Mouse (Mus musculus): ENCODE measurements around the gene Prdm1.

The Prdm1 gene

DNA sequence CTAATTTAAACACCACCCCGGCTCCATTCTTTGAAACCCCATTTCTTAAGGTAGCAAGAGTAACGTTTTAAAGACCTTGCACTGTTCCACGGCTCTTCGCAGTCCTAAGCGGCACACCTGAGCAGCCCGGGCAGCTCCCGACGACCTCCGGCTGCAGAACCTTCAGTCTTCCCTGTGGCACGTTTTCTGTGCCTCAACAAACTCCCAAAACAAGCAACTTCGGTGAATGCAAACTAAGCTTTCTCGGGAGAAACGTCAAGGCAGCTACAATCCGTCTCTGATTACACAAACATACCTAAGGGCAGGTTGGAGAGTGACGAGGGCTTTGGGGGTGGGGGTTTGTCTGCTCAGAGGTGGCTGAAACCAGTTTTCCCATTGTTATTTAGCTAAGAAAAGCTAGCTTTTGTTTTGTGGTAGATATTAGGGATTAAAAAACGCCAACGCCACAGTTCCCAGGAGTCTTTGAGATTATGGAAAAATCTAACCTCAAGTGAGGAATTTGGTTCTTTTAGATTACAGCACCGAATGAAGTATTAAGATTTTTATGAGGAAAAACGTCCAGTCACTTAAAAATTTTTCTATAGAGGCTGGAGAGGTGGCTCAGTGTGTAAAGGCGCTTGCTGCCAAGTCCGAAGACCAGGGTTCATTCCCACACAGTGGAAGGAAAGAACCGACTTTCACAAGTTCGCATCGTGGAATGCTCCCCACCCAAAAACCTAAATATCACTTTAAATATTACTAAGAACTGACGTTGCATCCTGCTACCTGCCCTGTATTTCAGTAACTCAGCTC, at the start of gene Prdm1:
Prdm1 (minus strand) TSS at position 211 of the 792 bp plus-strand sequence.
- DNase-seq (ENCODE audit: low spot score in 2 of 2) = no peak

- DNase-seq (ENCODE audit: low spot score in 2 of 2) = no peak
Observed at GRCm38 (mm10) chr10:44565971-44566370, 37.7 kb upstream of the Prdm1 start.

GRCm38 (mm10) chr10:44565109-44565508, 36.8 kb upstream of the Prdm1 start:
- DNase-seq (ENCODE audit: low spot score in 2 of 2) = no peak

- no peak for DNase-seq (ENCODE audit: low spot score in 2 of 2)
Observed at GRCm38 (mm10) chr10:44556845-44557244, 28.5 kb upstream of the Prdm1 start.

- no peak for DNase-seq (ENCODE audit: low spot score in 2 of 2)
Observed at GRCm38 (mm10) chr10:44555317-44555716, 27.0 kb upstream of the Prdm1 start.

- DNase-seq (ENCODE audit: low spot score in 2 of 2) = no peak
Observed at GRCm38 (mm10) chr10:44553648-44554047, 25.3 kb upstream of the Prdm1 start.

DNA sequence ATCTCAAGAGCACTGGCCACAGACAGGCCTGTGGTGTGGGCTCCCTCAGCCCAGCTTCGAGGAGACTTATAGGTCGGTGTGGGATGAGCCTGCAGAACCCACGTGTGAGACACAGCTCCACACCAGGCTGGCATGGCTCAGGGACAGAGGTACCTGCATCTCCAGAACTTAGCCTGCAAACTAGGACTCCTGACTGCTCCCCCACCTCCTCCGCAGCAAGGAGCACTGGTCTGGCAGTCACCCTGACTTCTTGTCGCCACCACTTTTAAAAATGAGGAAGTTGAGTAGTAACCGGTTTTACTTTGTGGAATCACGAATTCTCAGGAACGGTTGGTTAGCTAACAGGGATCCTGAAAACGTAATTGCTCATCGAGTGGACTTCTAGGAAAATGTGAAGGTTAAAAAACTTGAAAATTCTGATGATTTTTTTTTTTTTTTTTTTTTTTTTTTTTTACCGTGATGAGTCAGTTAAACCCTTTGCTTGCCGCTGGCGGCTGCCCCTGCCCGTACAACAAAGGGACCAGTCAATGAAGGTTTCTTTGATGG, 10.8 kb upstream of the Prdm1 start:
- DNase-seq (ENCODE audit: low spot score in 2 of 2) = peak; percentile 19 to 65

DNA sequence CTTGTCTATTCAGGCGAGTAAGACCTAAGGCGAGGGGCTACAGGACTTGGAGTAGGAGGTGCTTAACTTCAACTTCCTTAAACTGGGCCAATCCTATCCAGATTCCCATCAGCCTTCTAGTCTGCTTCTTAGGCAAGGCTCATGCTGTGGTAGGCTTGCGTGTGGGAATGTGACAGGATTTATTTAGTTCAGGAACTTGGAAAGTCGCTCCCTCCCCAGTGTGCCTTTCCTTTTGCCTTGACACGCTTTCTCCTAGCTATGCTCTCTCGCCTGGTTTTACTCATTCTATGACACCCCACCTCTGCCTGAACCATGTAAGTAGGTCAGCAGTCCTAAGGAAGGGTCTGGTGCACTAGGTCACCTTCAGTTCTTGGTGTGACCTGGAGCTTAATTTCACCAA, 9.8 kb upstream of the Prdm1 start:
- DNase-seq (ENCODE audit: low spot score in 2 of 2) = no peak

DNA sequence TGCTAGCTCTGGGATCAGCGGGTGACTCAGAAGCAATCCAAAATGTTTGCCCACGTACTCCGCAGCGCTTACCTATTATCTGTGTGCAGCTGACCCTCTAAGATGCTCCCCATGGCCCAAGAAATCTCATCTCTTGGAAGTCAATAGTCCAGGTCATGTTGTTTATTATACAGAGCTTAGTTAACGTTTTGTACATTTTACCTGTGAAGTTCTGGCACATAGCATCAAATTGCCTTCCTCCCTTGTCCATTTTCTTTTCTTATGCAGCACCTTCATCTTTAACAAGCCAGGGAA, 1.7 kb upstream of the Prdm1 start:
- DNase-seq (ENCODE audit: low spot score in 2 of 2) = no peak

DNA sequence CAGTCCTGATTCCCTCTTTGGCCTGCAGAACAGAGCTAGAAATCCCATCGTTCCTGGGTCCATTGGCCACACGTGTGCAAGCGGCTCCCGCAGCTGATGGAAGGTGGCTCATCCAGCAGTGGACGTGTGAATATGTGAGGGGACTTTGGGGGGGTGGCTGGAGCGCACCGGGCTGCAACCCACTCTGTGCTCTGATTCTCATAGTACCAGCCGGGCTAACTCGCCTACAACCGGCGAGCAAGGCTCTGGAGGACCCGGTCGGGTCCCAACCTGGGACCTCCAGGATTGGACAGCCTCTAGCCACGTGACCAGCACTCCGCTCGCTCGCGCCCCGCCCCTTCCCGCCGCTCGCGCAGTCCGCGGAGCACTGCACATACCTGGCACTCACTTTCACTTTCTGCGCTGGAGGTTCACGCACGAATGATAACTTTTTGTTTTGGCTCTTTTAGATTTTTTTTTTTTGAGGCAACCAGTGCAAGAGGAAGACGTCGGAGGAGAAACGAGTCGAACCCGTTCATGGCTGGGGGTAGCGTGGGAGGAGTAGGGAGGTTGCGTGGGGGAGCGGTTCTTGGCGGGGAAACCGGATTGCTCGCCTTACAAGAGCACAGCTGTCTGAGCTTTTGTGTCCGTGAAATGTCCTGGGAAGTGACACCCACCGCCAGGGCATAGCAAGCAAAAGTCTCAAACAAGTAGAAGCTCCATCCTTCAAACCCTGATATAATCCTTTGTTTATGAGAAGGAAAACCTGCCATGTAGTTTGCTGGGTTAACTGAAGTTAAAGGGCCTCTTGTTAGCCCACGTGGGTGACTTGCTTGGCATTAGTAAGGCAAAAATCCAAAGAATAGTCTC, 1.1 kb upstream of the Prdm1 start:
- DNase-seq (ENCODE audit: low spot score in 2 of 2) = peak; percentile 84 to 91

DNA sequence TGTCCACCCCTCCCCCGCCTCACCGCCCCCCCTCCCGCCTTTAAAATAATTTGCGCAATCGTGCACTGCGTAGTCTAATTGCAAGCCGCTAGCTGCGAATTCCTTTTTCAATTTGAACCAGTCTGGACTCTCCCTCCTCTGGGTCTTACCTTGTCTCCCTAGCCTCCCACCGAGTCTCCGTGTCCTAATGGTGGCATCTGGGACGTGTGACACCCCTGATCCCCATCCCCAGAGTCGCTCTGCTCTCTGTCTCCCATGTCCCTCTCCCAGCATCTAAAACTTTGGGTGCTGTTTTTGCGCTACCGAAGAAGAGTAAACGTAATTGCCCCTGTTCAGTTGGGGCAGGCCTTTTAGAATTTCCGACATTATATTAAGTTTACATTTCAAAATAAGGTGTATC, 650 bp downstream of the Prdm1 start:
- no peak for DNase-seq (ENCODE audit: low spot score in 2 of 2)

DNA sequence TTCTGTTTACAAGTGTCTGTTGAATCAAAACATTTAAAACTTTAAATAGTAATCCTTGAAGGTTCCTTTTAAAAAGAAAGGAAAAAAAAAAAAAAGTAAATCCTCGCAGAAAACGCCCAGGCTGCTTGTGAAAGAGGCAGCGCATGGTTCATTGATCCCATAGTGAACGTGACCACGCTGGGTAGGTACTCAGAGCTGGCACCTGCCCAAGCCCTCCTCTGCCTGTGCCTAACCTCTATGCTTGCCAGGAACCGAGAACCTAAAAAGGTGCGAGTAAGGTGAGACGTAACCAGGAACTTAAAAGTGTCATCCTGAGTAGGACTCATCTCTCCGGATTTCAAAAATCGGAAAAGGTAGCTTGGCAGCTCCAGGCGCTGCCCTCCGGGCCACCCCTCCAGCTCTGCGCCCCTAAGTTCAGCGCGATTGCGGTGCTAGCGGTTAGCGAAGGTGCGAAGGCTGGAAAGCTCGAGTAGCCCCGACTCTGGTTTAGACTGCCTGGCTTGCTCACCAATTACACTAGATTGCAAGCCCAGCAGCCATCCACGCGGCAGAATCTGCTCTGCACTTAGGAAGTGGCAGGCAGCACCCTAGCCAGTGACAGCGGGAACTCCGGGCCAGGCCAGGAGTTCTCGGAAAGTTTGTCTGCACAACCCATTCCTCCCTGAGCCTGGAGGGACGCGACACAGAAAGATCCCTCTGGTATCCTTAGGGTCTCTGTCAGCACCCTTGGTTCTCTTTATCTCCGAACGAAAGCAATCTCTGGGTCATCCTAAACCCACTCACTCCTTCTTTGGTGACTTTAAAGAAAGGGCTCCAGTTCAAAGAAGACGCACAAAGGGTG, 1.3 kb downstream of the Prdm1 start:
- DNase-seq (ENCODE audit: low spot score in 2 of 2) = peak in 1 of 2 experiments; percentile 65

GRCm38 (mm10) chr10:44520189-44520588, 8.1 kb downstream of the Prdm1 start:
- no peak for DNase-seq (ENCODE audit: low spot score in 2 of 2)

GRCm38 (mm10) chr10:44518631-44519030, 9.7 kb downstream of the Prdm1 start:
- DNase-seq (ENCODE audit: low spot score in 2 of 2) = no peak

- no peak for DNase-seq (ENCODE audit: low spot score in 2 of 2)
Observed at GRCm38 (mm10) chr10:44513108-44513507, 15.2 kb downstream of the Prdm1 start.

GRCm38 (mm10) chr10:44511029-44511428, 17.3 kb downstream of the Prdm1 start:
- no peak for DNase-seq (ENCODE audit: low spot score in 2 of 2)

GRCm38 (mm10) chr10:44508649-44509048, 19.7 kb downstream of the Prdm1 start:
- no peak for DNase-seq (ENCODE audit: low spot score in 2 of 2)

- no peak for DNase-seq (ENCODE audit: low spot score in 2 of 2)
Observed at GRCm38 (mm10) chr10:44507984-44508383, 20.3 kb downstream of the Prdm1 start.

DNA sequence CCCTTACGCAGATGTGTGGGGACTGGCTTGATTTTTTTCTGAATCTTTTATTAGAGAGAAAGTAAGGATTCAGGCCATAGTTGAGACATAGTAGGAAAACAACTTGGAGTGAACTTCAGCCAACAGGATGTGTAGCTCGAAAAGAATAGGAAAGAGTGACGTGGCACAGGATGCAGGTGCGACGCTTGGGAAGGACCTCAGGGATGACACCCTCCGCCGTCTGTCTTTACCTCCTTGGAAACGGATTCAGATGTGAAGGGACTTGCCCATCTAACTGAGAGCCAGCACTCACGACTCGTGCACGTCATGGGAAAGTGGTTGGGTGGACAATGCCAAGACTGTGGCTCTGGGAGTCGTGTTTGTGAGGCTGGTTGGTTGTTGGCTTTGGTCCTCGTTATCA, 25.4 kb downstream of the Prdm1 start:
- DNase-seq (ENCODE audit: low spot score in 2 of 2) = no peak

DNA sequence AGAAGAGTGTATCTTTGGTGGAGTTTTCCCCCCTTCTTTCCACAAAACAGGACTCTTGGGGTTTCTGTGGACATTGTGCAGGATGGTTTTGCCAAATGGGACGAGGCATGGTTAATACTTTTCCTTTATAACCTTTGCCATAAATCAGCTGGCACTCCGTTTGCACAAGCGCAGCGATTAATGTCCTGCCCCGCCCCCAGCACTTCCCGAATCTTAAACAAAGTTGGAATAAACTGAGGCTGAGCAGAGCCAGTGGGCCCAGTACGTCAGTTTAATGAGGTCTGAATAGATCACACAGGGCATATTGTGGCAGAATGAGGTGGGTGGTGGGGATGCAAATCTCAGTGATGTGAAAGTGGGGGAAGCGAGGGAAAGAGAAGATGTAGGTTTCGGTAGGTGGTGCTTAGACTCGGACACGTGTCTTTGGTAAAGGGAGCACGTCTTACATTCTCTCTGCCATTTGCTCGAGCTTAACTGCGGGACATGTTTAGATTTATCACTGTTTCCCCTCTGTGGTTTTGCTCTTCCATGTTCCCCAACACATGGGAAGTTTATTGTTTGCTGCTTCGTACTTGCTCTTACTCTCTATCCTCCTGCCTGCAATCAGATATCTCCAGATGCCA, 28.3 kb downstream of the Prdm1 start:
- no peak for DNase-seq (ENCODE audit: low spot score in 2 of 2)

DNA sequence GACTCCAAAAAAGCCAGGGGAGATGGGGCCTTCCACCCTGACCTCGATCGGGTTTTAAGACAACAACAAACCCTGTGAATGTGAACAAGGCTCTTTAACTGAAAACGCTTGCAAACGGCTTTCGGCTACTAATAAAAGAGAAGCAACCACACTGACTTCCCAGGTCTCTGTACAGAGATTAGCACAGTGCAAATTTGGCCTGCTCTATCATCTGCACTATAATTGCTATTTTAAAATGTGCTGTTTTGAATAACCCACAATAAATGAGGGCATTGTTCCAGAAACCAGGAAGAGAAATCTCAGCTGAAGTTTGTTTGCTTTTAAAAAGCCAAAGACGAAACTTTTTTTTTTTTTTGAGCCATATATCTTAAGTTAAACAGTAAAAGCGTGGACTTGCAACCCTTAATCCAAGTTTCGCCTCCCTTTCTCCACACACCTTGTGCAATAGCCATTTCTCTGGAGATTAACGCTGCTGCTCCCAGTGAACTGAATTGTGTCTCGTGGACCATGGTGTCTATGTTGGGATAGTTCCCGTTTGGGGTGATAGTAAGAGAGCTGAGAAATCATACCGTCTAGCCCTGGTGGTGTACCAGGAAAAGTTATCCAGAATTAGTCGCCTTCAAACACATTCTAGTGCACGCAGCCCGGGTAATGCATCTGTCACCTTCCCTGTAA, 34.3 kb downstream of the Prdm1 start:
- DNase-seq (ENCODE audit: low spot score in 2 of 2) = no peak
